Mouse (Mus musculus) olfactory bulb, adult 2 months (tissue): Measurements from ENCODE around the gene Kcnq1.

Source experiments
- CTCF ChIP-seq: fragments of 200-500 bp; IDR thresholded peaks from 2 replicates; pipeline ENCODE4 v1.5.1; 2012; ENCODE audit warnings: low read depth, mild to moderate bottlenecking, low read length, moderate library complexity; ENCODE audit not compliant: insufficient read depth
- POLR2A ChIP-seq: fragments of 200-500 bp; IDR thresholded peaks from 2 replicates; pipeline ENCODE4 v1.6.1; 2012; ENCODE audit warnings: mild to moderate bottlenecking, low read depth, low read length, moderate library complexity; ENCODE audit not compliant: insufficient read depth

GRCm38 (mm10) chr7:143311471-143311870 lies 205.3 kb downstream of the Kcnq1 start:
- TF ChIP-seq POLR2A (no peak), CTCF (no peak)
